Mouse (Mus musculus): ENCODE measurements around the gene Zfp691.
A peak's percentile ranks its signal among the peaks of the same experiment; 100 is the strongest.

Zfp691 gene

GRCm38 (mm10) chr4:119167068-119167467, 6.9 kb downstream of the Zfp691 start:
- DNase-seq: no peak

- no peak for DNase-seq
Observed at GRCm38 (mm10) chr4:119165916-119166315, 8.1 kb downstream of the Zfp691 start.

- DNase-seq: no peak
Observed at GRCm38 (mm10) chr4:119162990-119163389, 11.0 kb downstream of the Zfp691 start.

- no peak for DNase-seq
Observed at GRCm38 (mm10) chr4:119161358-119161757, 12.6 kb downstream of the Zfp691 start.

- peak; percentile 24 for DNase-seq
Observed at GRCm38 (mm10) chr4:119157891-119158290, 16.1 kb downstream of the Zfp691 start.

GRCm38 (mm10) chr4:119157186-119157585, 16.8 kb downstream of the Zfp691 start:
- peak; percentile 79 for DNase-seq

- DNase-seq: no peak
Observed at GRCm38 (mm10) chr4:119148741-119149140, 25.3 kb downstream of the Zfp691 start.

- no peak for DNase-seq
Observed at GRCm38 (mm10) chr4:119147347-119147746, 26.6 kb downstream of the Zfp691 start.

- DNase-seq: peak; percentile 19
Observed at GRCm38 (mm10) chr4:119146816-119147215, 27.2 kb downstream of the Zfp691 start.

- DNase-seq: peak; percentile 77
Observed at GRCm38 (mm10) chr4:119142230-119142871, 31.6 kb downstream of the Zfp691 start.

GRCm38 (mm10) chr4:119141191-119141590, 32.8 kb downstream of the Zfp691 start:
- DNase-seq: no peak

- DNase-seq: peak; percentile 54
Observed at GRCm38 (mm10) chr4:119140126-119140525, 33.9 kb downstream of the Zfp691 start.

GRCm38 (mm10) chr4:119138776-119139175, 35.2 kb downstream of the Zfp691 start:
- DNase-seq: no peak

- peak; percentile 86 for DNase-seq
Observed at GRCm38 (mm10) chr4:119138171-119138570, 35.8 kb downstream of the Zfp691 start.

- DNase-seq: no peak
Observed at GRCm38 (mm10) chr4:119137313-119137712, 36.7 kb downstream of the Zfp691 start.

GRCm38 (mm10) chr4:119133860-119134259, 40.1 kb downstream of the Zfp691 start:
- no peak for DNase-seq

GRCm38 (mm10) chr4:119133306-119133705, 40.7 kb downstream of the Zfp691 start:
- no peak for DNase-seq

- no peak for DNase-seq
Observed at GRCm38 (mm10) chr4:119131189-119131910, 42.6 kb downstream of the Zfp691 start.

GRCm38 (mm10) chr4:119129096-119129495, 44.9 kb downstream of the Zfp691 start:
- DNase-seq: no peak

GRCm38 (mm10) chr4:119128547-119128946, 45.4 kb downstream of the Zfp691 start:
- no peak for DNase-seq

GRCm38 (mm10) chr4:119127229-119127628, 46.8 kb downstream of the Zfp691 start:
- DNase-seq: peak; percentile 23

GRCm38 (mm10) chr4:119125577-119126270, 48.3 kb downstream of the Zfp691 start:
- DNase-seq: no peak

GRCm38 (mm10) chr4:119124771-119125273, 49.2 kb downstream of the Zfp691 start:
- no peak for DNase-seq

GRCm38 (mm10) chr4:119121249-119121648, 52.7 kb downstream of the Zfp691 start:
- DNase-seq: peak; percentile 82
